Mouse (Mus musculus) lung, embryonic 14.5 days (tissue): Measurements from ENCODE around the gene Osbpl11. TPM values are rescaled to one million over a fixed set of nuclear protein-coding genes. Genes with fewer than 3 reads are reported as not detected.

Source experiments
- ATAC-seq: fragments of 200-750 bp; cut with Nextera tagmentation; 2 replicates; pipeline ENCODE4 v1.8.0; 2017; ENCODE audit warnings: mild to moderate bottlenecking, moderate TSS enrichment, moderate library complexity; ENCODE audit not compliant: insufficient read depth
- DNase-seq: peaks from one replicate; pipeline ENCODE4 v3.0.0-alpha.2; 2015
- H3K27ac ChIP-seq: fragments of 300-500 bp; sonication (generic); 2 replicates; pipeline ENCODE4 v1.5.1; 2014; ENCODE audit warnings: low read depth, mild to moderate bottlenecking, moderate library complexity
- H3K27me3 ChIP-seq: fragments of 300-500 bp; sonication (generic); 2 replicates; pipeline ENCODE4 v1.6.1; 2014; ENCODE audit warnings: low read length, control low read depth; ENCODE audit not compliant: insufficient read depth
- H3K36me3 ChIP-seq: fragments of 300-500 bp; sonication (generic); 2 replicates; pipeline ENCODE4 v1.6.1; 2014; ENCODE audit warnings: control low read depth; ENCODE audit not compliant: insufficient read depth
- H3K4me1 ChIP-seq: fragments of 300-500 bp; sonication (generic); 2 replicates; pipeline ENCODE4 v1.6.1; 2014; ENCODE audit warnings: antibody characterized with exemption, control low read depth; ENCODE audit not compliant: insufficient read depth
- H3K4me2 ChIP-seq: fragments of 300-500 bp; sonication (generic); 2 replicates; pipeline ENCODE4 v1.6.1; 2014; ENCODE audit warnings: mild to moderate bottlenecking
- H3K4me3 ChIP-seq: fragments of 300-500 bp; sonication (generic); 2 replicates; pipeline ENCODE4 v1.5.1; 2014; ENCODE audit warnings: low read depth, low read length
- H3K9ac ChIP-seq: fragments of 300-500 bp; sonication (generic); 2 replicates; pipeline ENCODE4 v1.6.1; 2014
- H3K9me3 ChIP-seq: fragments of 300-500 bp; sonication (generic); 2 replicates; pipeline ENCODE4 v1.6.1; 2016; ENCODE audit warnings: low read depth, low read length, control low read depth
- CTCF ChIP-seq: IDR thresholded peaks from 2 replicates; pipeline ENCODE4 v1.5.1; 2016; ENCODE audit warnings: antibody characterized with exemption, low read depth
- WGBS: fragments of 180-500 bp; shearing (Covaris S2); extraction: QIAGEN DNeasy Blood & Tissue Kit; methylation state at CpG from one replicate; pipeline ENCODE4 v1.1.7; 2014; 5-methylcytosine and 5-hydroxymethylcytosine counted together
- polyA plus RNA-seq: library from polyadenylated mRNA; unstranded; fragments of >200 nt; fragmentation: Nextera tagmentation; extraction: Ambion mirVana; gene quantifications from 2 replicates; pipeline ENCODE4 v1.2.1, GENCODE M21; 2014

The Osbpl11 gene
- polyA plus RNA-seq, 1 experiment from 2014 or later = 25.2 TPM

DNA sequence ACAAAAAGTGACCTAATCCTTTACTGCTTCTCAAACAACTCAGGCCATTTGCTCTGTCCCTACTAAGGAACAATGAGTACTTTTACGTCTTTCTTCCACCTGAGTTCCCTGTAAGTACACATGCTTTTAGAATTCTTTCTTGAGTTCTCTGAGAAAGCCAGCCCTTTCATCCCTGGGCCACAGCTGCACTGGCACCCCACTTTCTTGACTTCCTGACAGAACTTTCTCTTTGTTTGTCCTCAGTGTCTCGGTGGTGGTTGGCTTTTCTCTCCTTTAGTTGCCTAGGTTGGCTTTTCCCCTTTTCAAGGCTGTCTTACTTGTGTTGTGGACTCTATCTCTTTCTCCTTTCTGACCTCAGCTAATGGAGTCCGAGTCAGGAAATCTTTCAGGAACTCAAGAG, 3.2 kb downstream of the Osbpl11 start:
- Histone ChIP-seq H3K9ac (no peak overlapping the region), H3K9me3 (no peaks in the 10 kb centered on the region), H3K27me3 (no peaks in the 10 kb centered on the region), H3K27ac (0 out of 2 replicates have a peak overlapping the region, but pooled peaks have one; percentile 32), H3K4me3 (no peak overlapping the region), H3K36me3 (no peaks in the 10 kb centered on the region), H3K4me1 (peaks cover 3% of the 10 kb centered on the region), H3K4me2 (0 out of 2 replicates have a peak overlapping the region, but pooled peaks have one; percentile 3)
- 44% methylated on average over 3 of the region's 3 CpGs for WGBS
- no peak for TF ChIP-seq CTCF
- ATAC-seq = no peak
- no peak for DNase-seq

GRCm38 (mm10) chr16:33191671-33192091, 6.8 kb downstream of the Osbpl11 start:
- ATAC-seq = peak; percentile 66; the same call in 1 of the 2 replicates
- Histone ChIP-seq H3K27me3 (no peaks in the 10 kb centered on the region), H3K9me3 (no peaks in the 10 kb centered on the region), H3K4me2 (no peak overlapping the region), H3K9ac (no peak overlapping the region), H3K4me3 (no peak overlapping the region), H3K4me1 (peaks cover 3% of the 10 kb centered on the region), H3K36me3 (peaks cover 7% of the 10 kb centered on the region), H3K27ac (0 out of 2 replicates have a peak overlapping the region, but pooled peaks have one; percentile 10)
- no peak for TF ChIP-seq CTCF
- 60% methylated on average over 2 of the region's 2 CpGs for WGBS
- DNase-seq = peak; percentile 76

DNA sequence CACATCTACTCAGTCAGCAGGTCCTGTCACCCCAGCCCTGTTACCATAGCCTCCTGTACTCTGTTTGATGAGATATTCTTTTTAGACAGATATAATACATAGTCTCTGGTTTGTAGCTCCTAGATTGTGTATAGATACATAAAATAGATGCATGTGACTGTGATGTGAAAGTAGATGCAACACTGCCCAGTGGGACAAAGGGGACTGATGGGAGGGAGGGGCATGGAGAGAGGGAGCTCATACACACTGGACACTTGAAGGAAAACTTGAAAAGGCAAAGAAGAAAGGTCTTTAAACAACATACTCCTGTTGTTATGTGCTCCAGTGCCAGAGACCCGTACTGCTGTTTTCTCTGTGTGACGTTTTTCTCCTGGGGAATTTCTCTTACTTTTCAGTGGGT, 7.4 kb downstream of the Osbpl11 start:
- DNase-seq (no peak), ATAC-seq (no peak)
- H3K4me1 ChIP-seq = no peaks in the 10 kb centered on the region; the same call in 1 of the 2 replicates
- WGBS = 74% methylated on average over 2 of the region's 2 CpGs
- peaks cover 8% of the 10 kb centered on the region for H3K36me3 ChIP-seq
- no peak overlapping the region for H3K9ac ChIP-seq
- no peak for TF ChIP-seq CTCF
- no peak overlapping the region for H3K4me2 ChIP-seq
- no peak overlapping the region for H3K27ac ChIP-seq
- no peaks in the 10 kb centered on the region for H3K9me3 ChIP-seq
- H3K27me3 ChIP-seq = no peaks in the 10 kb centered on the region
- H3K4me3 ChIP-seq = no peak overlapping the region

DNA sequence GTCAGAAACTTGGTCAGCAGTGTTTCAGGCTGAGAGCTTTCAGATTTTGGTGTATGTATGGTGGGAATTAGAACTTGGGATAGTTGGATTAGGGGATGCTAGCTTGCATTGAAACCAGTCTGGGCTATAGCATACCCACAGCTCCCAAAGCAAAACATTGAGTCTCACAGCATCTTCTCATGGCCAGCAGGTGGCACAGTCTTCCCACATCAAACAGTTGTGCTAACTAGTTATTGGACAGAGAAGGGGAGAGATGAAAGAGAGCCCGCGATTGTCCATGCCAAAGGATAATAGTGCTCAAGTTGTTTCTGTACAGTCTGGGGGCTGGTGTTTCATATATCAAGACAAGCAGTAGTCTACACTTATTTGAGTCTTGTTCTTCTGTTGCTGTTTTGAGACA, 8.8 kb downstream of the Osbpl11 start:
- WGBS = 40% methylated on average over 2 of the region's 2 CpGs
- no peak overlapping the region for H3K4me2 ChIP-seq
- TF ChIP-seq CTCF = peak; percentile 76
- no peak overlapping the region for H3K4me3 ChIP-seq
- ATAC-seq = no peak
- peaks cover 11% of the 10 kb centered on the region for H3K36me3 ChIP-seq
- H3K27me3 ChIP-seq = no peaks in the 10 kb centered on the region
- peak; percentile 73 for DNase-seq
- no peaks in the 10 kb centered on the region for H3K9me3 ChIP-seq
- no peak overlapping the region for H3K9ac ChIP-seq
- H3K4me1 ChIP-seq = no peaks in the 10 kb centered on the region; the same call in 1 of the 2 replicates
- no peak overlapping the region for H3K27ac ChIP-seq

DNA sequence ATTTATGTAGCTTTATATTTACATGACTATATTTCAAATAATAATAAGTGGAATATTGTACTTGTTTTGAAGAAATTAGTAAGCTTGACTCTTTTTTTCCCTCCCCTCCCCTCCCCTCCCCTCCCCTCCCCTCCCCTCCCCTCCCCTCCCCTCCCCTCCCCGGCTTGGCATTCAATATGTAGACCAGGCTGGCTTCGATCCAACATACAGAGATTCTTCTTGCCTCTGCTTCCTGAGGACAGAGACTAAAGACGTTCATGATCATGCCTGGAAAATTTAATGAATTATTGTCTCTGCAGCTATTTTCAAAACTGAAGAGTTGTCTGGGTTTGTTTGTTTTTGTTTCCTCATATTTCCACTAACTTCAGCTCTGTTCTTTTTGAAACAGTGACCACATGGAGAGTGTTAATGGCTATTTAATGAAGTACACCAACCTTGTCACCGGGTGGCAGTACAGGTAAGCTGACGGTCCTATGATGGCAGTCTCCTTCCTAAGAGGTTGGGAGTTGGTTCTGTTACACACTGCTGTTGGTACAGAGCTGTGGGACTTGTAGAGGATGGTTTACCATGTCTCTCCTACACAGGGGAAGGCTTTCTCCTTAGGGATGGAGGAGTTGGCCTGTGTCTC, 10.9 kb downstream of the Osbpl11 start:
- ATAC-seq (no peak), DNase-seq (peak; percentile 48)
- peak; percentile 46 for TF ChIP-seq CTCF
- no peaks in the 10 kb centered on the region for H3K27me3 ChIP-seq
- H3K4me3 ChIP-seq = no peak overlapping the region
- H3K4me2 ChIP-seq = no peak overlapping the region
- no peaks in the 10 kb centered on the region; the same call in 1 of the 2 replicates for H3K4me1 ChIP-seq
- 37% methylated on average over 3 of the region's 5 CpGs for WGBS
- no peak overlapping the region for H3K9ac ChIP-seq
- H3K36me3 ChIP-seq = peaks cover 25% of the 10 kb centered on the region
- H3K27ac ChIP-seq = no peak overlapping the region
- no peaks in the 10 kb centered on the region for H3K9me3 ChIP-seq

DNA sequence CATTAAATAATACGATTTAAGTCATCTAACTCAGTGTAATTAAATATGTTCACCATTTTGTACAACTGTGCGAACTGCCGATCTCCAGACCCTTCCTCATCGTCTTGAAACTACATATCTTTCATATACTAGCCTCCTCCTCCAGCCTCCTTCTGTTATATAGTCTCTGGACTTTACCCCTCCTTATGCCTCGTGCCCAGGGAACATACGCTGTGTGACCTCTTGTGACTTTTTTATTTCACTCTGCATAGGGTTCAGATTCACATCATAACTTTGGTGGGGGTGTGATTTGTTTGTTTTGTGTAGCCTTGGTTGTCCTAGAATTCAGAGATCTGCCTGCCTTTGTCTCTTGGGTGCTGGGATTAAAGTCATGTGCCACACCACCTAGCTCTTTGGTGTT, 11.7 kb downstream of the Osbpl11 start:
- ATAC-seq = no peak
- 86% methylated on average over 6 of the region's 6 CpGs for WGBS

GRCm38 (mm10) chr16:33200589-33200988, 15.7 kb downstream of the Osbpl11 start:
- DNase-seq (no peak), ATAC-seq (no peak)
- no peaks in the 10 kb centered on the region for H3K4me1 ChIP-seq
- no peaks in the 10 kb centered on the region for H3K27me3 ChIP-seq
- no peak overlapping the region for H3K27ac ChIP-seq
- 73% methylated on average over 8 of the region's 8 CpGs for WGBS
- H3K4me2 ChIP-seq = no peak overlapping the region
- H3K4me3 ChIP-seq = no peak overlapping the region
- H3K9me3 ChIP-seq = no peaks in the 10 kb centered on the region
- peaks cover 38% of the 10 kb centered on the region for H3K36me3 ChIP-seq
- H3K9ac ChIP-seq = no peak overlapping the region
- TF ChIP-seq CTCF = no peak

More for the DNA sequence above, 11.7 kb downstream of the Osbpl11 start:
- H3K4me2 ChIP-seq = no peak overlapping the region
- no peak overlapping the region for H3K4me3 ChIP-seq
- H3K27me3 ChIP-seq = no peaks in the 10 kb centered on the region
- no peaks in the 10 kb centered on the region for H3K4me1 ChIP-seq
- H3K27ac ChIP-seq = no peak overlapping the region
- peaks cover 33% of the 10 kb centered on the region for H3K36me3 ChIP-seq
- no peaks in the 10 kb centered on the region for H3K9me3 ChIP-seq
- DNase-seq = no peak
- TF ChIP-seq CTCF = no peak
- no peak overlapping the region for H3K9ac ChIP-seq
